Mouse (Mus musculus) neural tube, embryonic 10.5 days (tissue): Measurements from ENCODE around the gene Gli2.

Source experiments
- DNase-seq: peaks from one replicate; pipeline ENCODE4 v3.0.0-alpha.2; 2017; ENCODE audit warnings: low spot score; ENCODE audit errors: extremely low spot score

Gene Gli2

DNA sequence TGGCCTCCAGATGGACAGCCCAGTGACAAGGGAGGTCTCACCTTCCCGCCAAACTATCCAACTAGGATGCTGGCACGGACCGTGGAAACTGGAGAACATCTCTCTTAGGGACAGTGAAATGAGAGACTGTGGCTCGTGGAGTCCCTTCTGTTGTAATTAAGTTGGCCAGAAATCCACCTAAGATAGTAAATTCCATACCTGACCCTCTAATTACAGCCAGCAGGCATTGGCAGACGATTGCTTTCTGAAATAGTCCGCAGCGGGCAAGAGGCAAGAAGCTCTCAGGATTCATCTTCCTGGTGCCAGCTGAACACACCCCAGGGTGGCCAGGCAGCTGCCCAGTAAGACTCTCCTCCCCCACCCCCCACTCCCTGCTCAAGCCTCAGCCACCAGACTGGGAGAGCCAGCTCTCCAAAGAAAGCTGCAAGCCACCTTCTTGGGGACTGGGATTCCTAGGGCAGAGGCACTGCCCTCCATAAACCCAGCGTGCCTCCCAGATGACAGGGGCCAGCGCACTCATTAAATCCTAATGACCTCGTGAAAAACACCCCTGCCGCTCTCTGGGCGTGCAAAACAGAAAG, 51.9 kb downstream of the Gli2 start:
- DNase-seq = no peak

GRCm38 (mm10) chr1:118994482-118995105, 58.8 kb downstream of the Gli2 start:
- DNase-seq = no peak

GRCm38 (mm10) chr1:118993775-118994174, 59.6 kb downstream of the Gli2 start:
- DNase-seq = no peak

DNA sequence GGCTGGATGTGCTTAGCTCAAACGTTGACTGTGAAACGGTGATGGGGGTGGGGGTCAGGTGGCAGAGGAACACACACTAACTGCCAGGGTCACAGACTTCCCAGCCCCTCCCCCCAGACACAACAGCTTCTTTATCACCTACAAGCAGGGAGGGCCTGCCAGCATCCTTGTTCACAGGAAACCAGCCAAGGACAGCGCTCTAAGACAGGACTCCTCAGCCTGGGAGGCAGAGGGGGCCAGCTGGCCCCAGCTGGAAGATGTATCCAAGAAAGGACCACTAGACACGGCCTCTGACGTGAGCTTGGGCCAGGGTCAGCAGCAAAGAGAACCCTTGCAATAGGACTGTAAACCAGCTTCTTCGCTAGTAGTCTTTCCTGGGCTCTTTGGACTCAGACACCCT, 65.1 kb downstream of the Gli2 start:
- no peak for DNase-seq

DNA sequence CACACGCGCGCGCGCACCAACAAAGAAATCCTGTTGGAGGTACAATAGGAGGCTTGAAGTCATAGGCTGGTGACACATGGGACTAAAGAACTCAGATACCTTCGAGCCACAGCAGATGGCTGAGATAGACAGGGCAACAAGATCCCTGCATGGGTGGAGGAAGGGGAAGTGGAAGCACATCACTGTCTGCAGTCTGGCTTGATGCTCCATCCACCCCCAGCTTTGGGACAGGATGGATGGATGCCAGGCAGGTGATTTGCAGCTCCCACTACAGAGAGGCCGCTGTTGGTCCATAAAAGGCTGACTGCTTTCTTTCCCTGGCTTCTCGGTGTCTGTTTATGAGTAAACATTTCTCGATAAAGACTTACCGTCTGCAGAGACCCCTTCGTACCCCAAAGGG, 65.9 kb downstream of the Gli2 start:
- no peak for DNase-seq

GRCm38 (mm10) chr1:118983389-118983788, 70.0 kb downstream of the Gli2 start:
- no peak for DNase-seq

GRCm38 (mm10) chr1:118982805-118983211, 70.6 kb downstream of the Gli2 start:
- DNase-seq = no peak

GRCm38 (mm10) chr1:118981943-118982804, 71.2 kb downstream of the Gli2 start:
- DNase-seq = peak; percentile 77

- no peak for DNase-seq
These were observed 72.8 kb downstream of the Gli2 start for GRCm38 (mm10) chr1:118980636-118981035.

DNA sequence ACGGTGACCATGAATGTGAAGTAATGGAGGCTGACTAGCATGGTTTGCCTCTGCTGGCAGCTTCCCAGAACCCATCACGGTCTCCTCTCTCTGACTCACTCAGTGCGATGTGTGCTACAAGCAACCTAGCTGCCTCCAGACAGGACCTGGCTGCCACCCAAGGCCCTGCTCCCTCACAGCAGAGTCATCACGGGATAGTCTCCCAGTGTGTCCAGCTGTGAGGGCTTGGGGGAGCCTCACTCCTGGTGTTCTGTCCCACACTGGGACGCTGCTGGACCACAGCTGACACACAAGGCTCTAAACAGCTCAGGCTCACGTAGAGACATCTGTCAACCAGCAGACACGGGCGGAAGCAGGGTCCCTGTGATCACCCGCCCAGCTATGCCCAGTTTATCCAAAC, 76.8 kb downstream of the Gli2 start:
- DNase-seq = no peak

GRCm38 (mm10) chr1:118975376-118975775, 78.0 kb downstream of the Gli2 start:
- DNase-seq = no peak

- DNase-seq = no peak
These were observed 83.4 kb downstream of the Gli2 start for GRCm38 (mm10) chr1:118970068-118970467.

GRCm38 (mm10) chr1:118969409-118969808, 84.0 kb downstream of the Gli2 start:
- no peak for DNase-seq

DNA sequence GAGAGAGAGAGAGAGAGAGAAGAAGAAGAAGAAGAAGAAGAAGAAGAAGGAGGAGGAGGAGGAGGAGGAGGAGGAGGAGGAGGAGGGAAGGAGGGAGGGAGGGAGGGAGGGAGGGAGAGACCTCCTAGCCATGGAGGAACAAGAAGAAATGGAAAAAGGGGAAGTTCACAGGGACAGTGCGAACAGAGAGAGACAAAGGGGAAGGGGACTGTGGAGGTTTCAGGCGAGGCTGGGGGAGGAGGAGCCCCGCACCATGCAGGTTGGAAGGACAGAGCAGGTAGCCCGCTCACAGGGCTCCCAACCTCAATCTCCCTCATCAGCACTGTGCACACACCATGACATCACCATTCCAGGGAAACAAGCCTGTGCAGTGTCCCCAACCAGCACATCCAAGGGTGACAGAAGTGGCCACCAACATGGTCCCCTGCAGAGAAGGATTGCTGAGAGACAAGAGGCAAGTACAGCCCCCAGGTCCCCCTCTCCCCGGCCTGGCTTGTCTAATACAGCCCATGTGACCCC, 84.7 kb downstream of the Gli2 start:
- DNase-seq = no peak

- no peak for DNase-seq
These were observed 85.4 kb downstream of the Gli2 start for GRCm38 (mm10) chr1:118967976-118968375.

DNA sequence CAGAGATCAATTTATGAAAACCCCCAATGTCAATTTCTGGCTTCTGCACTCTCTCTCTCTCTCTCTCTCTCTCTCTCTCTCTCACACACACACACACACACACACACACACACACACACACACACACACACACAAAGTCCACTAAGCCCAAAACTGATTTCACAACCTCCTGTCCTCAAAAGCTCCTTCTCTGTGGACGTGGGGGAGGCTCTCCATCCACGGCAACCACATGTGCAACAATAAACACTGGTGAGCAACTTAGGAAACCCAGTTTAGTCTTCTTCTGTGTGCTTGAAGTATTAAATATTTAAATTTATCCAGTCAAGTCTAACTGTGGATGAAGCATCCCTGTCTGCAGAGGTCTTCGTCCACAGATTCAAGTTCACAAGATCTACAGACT, 86.1 kb downstream of the Gli2 start:
- DNase-seq = no peak

DNA sequence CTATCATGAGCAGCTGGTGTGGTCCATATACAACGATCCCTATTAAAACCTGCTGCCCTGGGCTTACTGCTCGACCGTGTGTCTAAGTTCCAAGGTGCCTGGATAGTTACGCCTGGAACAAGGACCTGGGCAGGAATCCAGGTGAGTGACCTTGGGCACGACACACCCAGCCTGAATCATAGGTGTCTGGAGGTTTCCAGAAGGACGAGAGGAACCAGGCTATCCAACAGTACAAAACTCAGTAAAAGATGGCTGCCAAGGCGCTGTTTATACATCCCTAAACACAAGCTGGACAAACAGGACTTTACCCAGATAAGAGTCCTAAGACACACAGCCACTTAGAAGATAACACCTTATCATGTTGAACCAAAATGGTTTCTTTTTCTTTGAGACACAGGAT, 94.8 kb downstream of the Gli2 start:
- DNase-seq = no peak

DNA sequence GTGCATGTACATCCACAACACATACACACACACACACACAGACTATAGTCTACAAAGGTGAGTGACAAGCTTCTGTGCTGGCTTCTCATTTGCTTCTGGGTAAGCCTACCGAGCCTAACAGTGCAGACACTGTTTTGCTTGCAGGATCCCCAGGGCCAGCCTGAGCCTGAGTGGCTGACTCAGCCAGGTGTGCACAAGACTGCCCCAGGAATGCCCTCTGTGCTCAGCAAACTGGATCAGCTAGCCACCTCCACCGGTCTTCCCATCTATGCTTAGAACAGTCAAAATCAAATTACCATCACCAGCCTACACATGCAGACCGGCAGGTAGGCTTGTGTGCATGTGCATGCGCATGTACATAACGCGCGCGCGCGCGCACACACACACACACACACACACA, 97.6 kb downstream of the Gli2 start:
- DNase-seq = no peak

- DNase-seq = no peak
These were observed 98.8 kb downstream of the Gli2 start for GRCm38 (mm10) chr1:118954434-118955301.

DNA sequence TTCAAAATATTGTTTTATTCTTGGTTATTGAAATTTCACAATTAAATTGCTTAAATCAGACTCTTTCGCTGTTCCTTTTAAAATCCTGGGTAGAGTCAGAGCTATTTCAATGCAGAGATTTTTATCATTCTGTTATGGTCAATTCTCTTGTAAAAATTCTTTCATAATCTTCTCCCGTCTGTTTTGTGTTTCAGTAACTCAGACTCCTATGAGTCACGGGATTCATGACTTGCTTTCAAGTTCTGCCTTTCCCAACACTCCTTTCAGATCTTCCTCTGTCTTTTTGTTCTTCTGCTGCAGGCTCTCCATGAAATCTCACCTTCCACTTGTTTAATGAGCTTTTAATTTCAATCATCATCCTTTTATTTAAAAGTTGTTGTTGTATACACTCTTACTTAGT, 100.4 kb downstream of the Gli2 start:
- no peak for DNase-seq

DNA sequence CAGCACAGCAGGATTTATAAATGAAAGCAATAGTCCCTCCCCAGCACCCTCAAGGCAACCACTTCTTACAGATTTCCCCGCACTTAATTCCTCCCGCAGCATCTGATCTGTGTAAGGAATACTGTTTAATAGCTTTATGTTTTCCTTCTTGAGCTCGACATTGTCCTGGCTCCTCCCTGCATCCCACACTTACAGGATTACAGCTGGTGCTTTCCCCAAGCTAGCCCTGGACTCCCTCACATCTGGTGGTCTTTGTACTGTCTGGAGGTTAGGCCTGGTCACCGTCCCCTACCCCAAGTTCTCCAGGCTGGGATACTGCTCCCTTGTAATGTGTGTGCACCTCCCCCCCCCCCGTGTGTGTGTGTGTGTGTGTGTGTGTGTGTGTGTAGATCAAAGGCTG, 101.1 kb downstream of the Gli2 start:
- DNase-seq = no peak
